Mouse (Mus musculus) ES-E14 (cell line): ENCODE results near the gene Akap9.
"Not testable (repeated sequence)": the region's sequence is repeated elsewhere in the genome, so short reads cannot be mapped to it uniquely, and the experiment has no call there.

ENCODE experiments used
- CHD2 ChIP-seq: IDR thresholded peaks from 2 replicates; pipeline ENCODE4 v1.6.1; 2014; ENCODE audit warnings: mild to moderate bottlenecking, low read depth, low read length, inconsistent platforms
- HCFC1 ChIP-seq: IDR thresholded peaks from 2 replicates; pipeline ENCODE4 v1.6.1; 2012; ENCODE audit warnings: low read length, inconsistent platforms, borderline replicate concordance; ENCODE audit not compliant: insufficient read depth
- MAFK ChIP-seq: IDR thresholded peaks from 2 replicates; pipeline ENCODE4 v1.6.1; 2014; ENCODE audit warnings: mild to moderate bottlenecking, low read depth, low read length, inconsistent platforms; ENCODE audit not compliant: insufficient read depth

- TF ChIP-seq HCFC1, MAFK, CHD2: not testable (repeated sequence)
Observed at GRCm38 (mm10) chr5:4017646-4018045, 89.8 kb downstream of the Akap9 start.
